Mouse (Mus musculus) liver, adult 2 months (tissue): ENCODE results near the gene Sarm1.

ENCODE experiments used
- CTCF ChIP-seq: fragments of 200-500 bp; IDR thresholded peaks from 2 replicates; pipeline ENCODE4 v1.5.1; 2011; ENCODE audit warnings: low read depth, low read length, control low read depth
- POLR2A ChIP-seq: fragments of 200-500 bp; IDR thresholded peaks from 2 replicates; pipeline ENCODE4 v1.6.1; 2011; ENCODE audit warnings: low read length, control low read depth; ENCODE audit not compliant: insufficient read depth; ENCODE audit errors: extremely low read depth

GRCm38 (mm10) chr11:78471326-78472103, 26.0 kb downstream of the Sarm1 start:
- TF ChIP-seq CTCF (no peak), POLR2A (no peak)
